17 mouse cellular contexts compared by ENCODE assay signal in the genomic region with DNA sequence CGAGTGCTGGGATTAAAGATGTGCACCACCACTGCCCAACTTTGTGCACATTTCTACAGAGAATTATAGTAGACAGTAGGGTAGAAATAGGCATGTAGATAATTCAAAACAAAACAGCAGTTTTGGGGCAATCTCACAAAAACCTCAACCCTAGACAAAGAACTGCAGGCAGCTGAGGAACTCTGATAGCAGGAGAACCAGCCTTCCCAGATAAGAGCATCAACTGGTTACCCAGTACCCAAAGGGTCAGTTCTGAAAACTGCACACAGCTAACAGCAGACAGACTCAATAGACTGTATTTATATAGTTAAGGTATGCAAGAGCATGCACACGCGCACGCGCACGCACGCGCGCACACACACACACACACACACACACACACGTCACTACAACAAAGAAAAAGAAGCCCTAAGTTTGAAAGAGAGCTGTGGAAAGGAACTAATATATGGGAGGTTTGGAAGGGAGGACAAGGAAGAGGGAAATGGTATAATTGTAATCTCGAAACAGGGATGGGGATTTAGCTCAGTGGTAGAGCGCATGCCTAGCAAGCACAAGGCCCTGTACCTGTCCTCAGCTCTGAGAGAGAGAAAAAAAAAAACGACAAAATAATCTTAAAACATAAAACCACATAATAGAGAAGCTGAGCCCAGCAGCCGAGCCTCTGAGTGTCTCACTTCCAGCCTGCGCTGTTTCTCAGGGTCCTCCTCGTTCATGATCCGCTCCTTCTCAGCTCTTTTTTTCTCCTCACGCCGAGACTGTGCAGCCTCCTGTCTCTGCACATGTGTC. TPM values are rescaled to one million over a fixed set of nuclear protein-coding genes. Genes with fewer than 3 reads are reported as not detected.
A peak's percentile ranks its signal among the peaks of the same experiment; 100 is the strongest.
DNase-seq lines count a peak whose midpoint lies in the region; ATAC-seq and TF ChIP-seq lines count a peak whose summit lies in the region.
"Had no signal": no experiment of that assay in that cellular context is flagged by ENCODE, and none has a peak within 500 bp of the region (broad histone marks: within the 10 kb centered on the region; RNA-seq: fewer than 3 reads in every experiment).

No protein-coding gene starts in this region.

- no peak overlapping the region for H3K4me2 ChIP-seq in liver, embryonic 14.5 days (ENCODE audit: low read depth)
- H3K4me2 ChIP-seq in forebrain, embryonic 16.5 days (ENCODE audit: low read length): no peak overlapping the region
- H3K4me2 ChIP-seq: limb, embryonic 13.5 days had no signal

- H3K9me3 ChIP-seq in liver, embryonic 14.5 days (ENCODE audit: control insufficient read depth, low read length): no peaks in the 10 kb centered on the region
- H3K9me3 ChIP-seq in forebrain, embryonic 16.5 days (ENCODE audit: control insufficient read depth, low read length): no peaks in the 10 kb centered on the region
- H3K9me3 ChIP-seq: heart, embryonic 10.5 days; limb, embryonic 13.5 days had no signal

- peak; percentile 68 for TF ChIP-seq EP300 in liver, embryonic 14.5 days (IDR thresholded peaks at IDR 0.05; ENCODE audit: low read depth)

- peak; percentile 26 for DNase-seq in thymus, postnatal 4 days
- no peak for DNase-seq in thymus, postnatal 36 days
- peak in 1 of 3 experiments; percentile 17 for DNase-seq in liver, embryonic 14.5 days (ENCODE audit: low read depth in 3 of 3, low spot score in 3 of 3)
- DNase-seq in frontal cortex, postnatal 14 days (ENCODE audit: low spot score in 2 of 2): no peak
- DNase-seq in gastrocnemius, postnatal 4 days (ENCODE audit: low spot score in 2 of 2): no peak
- DNase-seq: adrenal gland, adult 8-10 months; cerebellum, adult 9-11 months; forebrain, postnatal 0 days; heart, postnatal 36 days; midbrain, embryonic 14.5 days had no signal

- ATAC-seq in liver, embryonic 14.5 days (ENCODE audit: insufficient read depth): peak; percentile 64; the same call in 1 of the 2 replicates
- no peak for ATAC-seq in forebrain, embryonic 16.5 days
- ATAC-seq: forebrain, postnatal 0 days had no signal

- H3K27ac ChIP-seq in bone marrow, adult 2 months (ENCODE audit: control insufficient read depth, insufficient read depth, low read depth, low read length, poor library complexity): peak overlapping the region; percentile 15
- no peak overlapping the region for H3K27ac ChIP-seq in liver, embryonic 14.5 days
- no peak overlapping the region for H3K27ac ChIP-seq in forebrain, embryonic 16.5 days (ENCODE audit: low read length)
- H3K27ac ChIP-seq: heart, embryonic 10.5 days; limb, embryonic 13.5 days had no signal

- no peak for TF ChIP-seq CTCF in bone marrow, adult 2 months (IDR thresholded peaks at IDR 0.05; ENCODE audit: control insufficient read depth, insufficient read depth, low read length)
- TF ChIP-seq CTCF in liver, embryonic 14.5 days (IDR thresholded peaks at IDR 0.05; ENCODE audit: low read depth): no peak

- no peaks in the 10 kb centered on the region for H3K27me3 ChIP-seq in liver, embryonic 14.5 days (ENCODE audit: control insufficient read depth, insufficient read depth, low read length)
- H3K27me3 ChIP-seq in forebrain, embryonic 16.5 days (replicated peaks; ENCODE audit: control insufficient read depth, insufficient read depth, low read length): no peaks in the 10 kb centered on the region
- H3K27me3 ChIP-seq: limb, embryonic 13.5 days had no signal

- H3K4me3 ChIP-seq in bone marrow, adult 2 months (replicated peaks; ENCODE audit: control insufficient read depth, low read depth, low read length): no peak overlapping the region
- H3K4me3 ChIP-seq in liver, embryonic 14.5 days (ENCODE audit: insufficient read depth in 1 of 2, low read depth in 2 of 2, low read length in 2 of 2): no peak overlapping the region
- no peak overlapping the region for H3K4me3 ChIP-seq in forebrain, embryonic 16.5 days (replicated peaks; ENCODE audit: low read length)
- H3K4me3 ChIP-seq: heart, embryonic 10.5 days; limb, embryonic 13.5 days had no signal

- H3K36me3 ChIP-seq in liver, embryonic 14.5 days (replicated peaks; ENCODE audit: control insufficient read depth, insufficient read depth, low read depth): peaks cover 51% of the 10 kb centered on the region
- H3K36me3 ChIP-seq in forebrain, embryonic 16.5 days (ENCODE audit: control insufficient read depth, insufficient read depth): peaks cover 26% of the 10 kb centered on the region

- peaks cover 2% of the 10 kb centered on the region; the same call in 1 of the 2 replicates for H3K4me1 ChIP-seq in bone marrow, adult 2 months (ENCODE audit: control insufficient read depth, insufficient read depth, low read length)
- H3K4me1 ChIP-seq in liver, embryonic 14.5 days (replicated peaks; ENCODE audit: control insufficient read depth in 2 of 2, insufficient read depth in 2 of 2, low read length in 1 of 2): peaks cover 5 to 23% of the 10 kb centered on the region in 2 experiments
- no peaks in the 10 kb centered on the region for H3K4me1 ChIP-seq in forebrain, embryonic 16.5 days (replicated peaks; ENCODE audit: control insufficient read depth, insufficient read depth, low read length)
- H3K4me1 ChIP-seq: heart, embryonic 10.5 days; limb, embryonic 13.5 days had no signal

- H3K9ac ChIP-seq in liver, embryonic 14.5 days (replicated peaks): no peak overlapping the region
- H3K9ac ChIP-seq in forebrain, embryonic 16.5 days (replicated peaks; ENCODE audit: low read depth, low read length): no peak overlapping the region
- H3K9ac ChIP-seq: forebrain, postnatal 0 days; limb, embryonic 13.5 days had no signal

- WGBS in bone marrow, adult 2 months: 58% methylated on average over 19 of the region's 19 CpGs
- WGBS in liver, embryonic 14.5 days (ENCODE audit: insufficient replicate concordance): 64% methylated on average over 19 of the region's 19 CpGs
- 94% methylated on average over 19 of the region's 19 CpGs for whole genome bisulfite sequencing in forebrain, embryonic 16.5 days

- no peak for TF ChIP-seq POLR2A in bone marrow, adult 2 months (IDR thresholded peaks at IDR 0.05; ENCODE audit: borderline replicate concordance, control insufficient read depth, low read depth, low read length)

RNA-seq across cellular contexts. Expression of gene Strada, which starts 0.4 kb away (rescaled TPM):
- 9.2 and 21.7 TPM in 2 replicates for polyA plus RNA-seq in bone marrow, adult 2 months (2011; ENCODE audit: insufficient read depth, insufficient read length, low replicate concordance, missing spikeins)
- 9.1 and 9.4 TPM in 2 replicates for polyA plus RNA-seq in liver, embryonic 14.5 days (2012; rRNA removed)
- polyA plus RNA-seq in liver, embryonic 14.5 days (2014; fragmentation: Nextera tagmentation; extraction: Ambion mirVana): 6.9 and 8.8 TPM in 2 replicates
- polyA plus RNA-seq in forebrain, embryonic 16.5 days (2015; fragmentation: Nextera tagmentation; extraction: Ambion mirVana): 28.8 and 30.9 TPM in 2 replicates
- 10 to 100 TPM; 26.4 to 32.3 TPM for total RNA-seq in gastrocnemius, postnatal 4 days (2021)

RNA-seq across cellular contexts. Expression of gene Ccdc47, which starts 14.6 kb away (rescaled TPM):
- polyA plus RNA-seq in bone marrow, adult 2 months (2011; ENCODE audit: insufficient read depth, insufficient read length, low replicate concordance, missing spikeins): 24.4 and 27.9 TPM in 2 replicates
- 11.6 and 19.0 TPM in 2 replicates for polyA plus RNA-seq in liver, embryonic 14.5 days (2012; rRNA removed)
- 27.5 and 29.2 TPM in 2 replicates for polyA plus RNA-seq in liver, embryonic 14.5 days (2014; fragmentation: Nextera tagmentation; extraction: Ambion mirVana)
- 110 TPM in 2 replicates for polyA plus RNA-seq in forebrain, embryonic 16.5 days (2015; fragmentation: Nextera tagmentation; extraction: Ambion mirVana)
- total RNA-seq in gastrocnemius, postnatal 4 days (2021): 10 to 100 TPM; 72.7 to 74.6 TPM

RNA-seq across cellular contexts. Expression of gene Ddx42, which starts 15.2 kb away (rescaled TPM):
- polyA plus RNA-seq in bone marrow, adult 2 months (2011; ENCODE audit: insufficient read depth, insufficient read length, low replicate concordance, missing spikeins): 20.2 and 33.5 TPM in 2 replicates
- 7.8 and 13.5 TPM in 2 replicates for polyA plus RNA-seq in liver, embryonic 14.5 days (2012; rRNA removed)
- 20.7 and 22.8 TPM in 2 replicates for polyA plus RNA-seq in liver, embryonic 14.5 days (2014; fragmentation: Nextera tagmentation; extraction: Ambion mirVana)
- polyA plus RNA-seq in forebrain, embryonic 16.5 days (2015; fragmentation: Nextera tagmentation; extraction: Ambion mirVana): 112 and 115 TPM in 2 replicates
- 10 to 100 TPM; 46.1 to 47.3 TPM for total RNA-seq in gastrocnemius, postnatal 4 days (2021)

RNA-seq across cellular contexts. Expression of gene Limd2, which starts 40.9 kb away (rescaled TPM):
- 45.8 and 98.2 TPM in 2 replicates for polyA plus RNA-seq in bone marrow, adult 2 months (2011; ENCODE audit: insufficient read depth, insufficient read length, low replicate concordance, missing spikeins)
- 17.3 and 26.7 TPM in 2 replicates for polyA plus RNA-seq in liver, embryonic 14.5 days (2012; rRNA removed)
- polyA plus RNA-seq in liver, embryonic 14.5 days (2014; fragmentation: Nextera tagmentation; extraction: Ambion mirVana): 57.8 and 59.4 TPM in 2 replicates
- 205 and 209 TPM in 2 replicates for polyA plus RNA-seq in forebrain, embryonic 16.5 days (2015; fragmentation: Nextera tagmentation; extraction: Ambion mirVana)
- total RNA-seq in gastrocnemius, postnatal 4 days (2021): 10 to 100 TPM; 35.8 to 40.7 TPM

RNA-seq across cellular contexts. Expression of gene Gm10840, which starts 40.9 kb away (rescaled TPM):
- polyA plus RNA-seq in bone marrow, adult 2 months (2011; ENCODE audit: insufficient read depth, insufficient read length, low replicate concordance, missing spikeins): not detected in 2 replicates
- polyA plus RNA-seq in liver, embryonic 14.5 days (2012; rRNA removed): not detected in 2 replicates
- polyA plus RNA-seq in liver, embryonic 14.5 days (2014; fragmentation: Nextera tagmentation; extraction: Ambion mirVana): not detected in 2 replicates
- polyA plus RNA-seq in forebrain, embryonic 16.5 days (2015; fragmentation: Nextera tagmentation; extraction: Ambion mirVana): 1.1 and 1.2 TPM in 2 replicates
- not detected for total RNA-seq in gastrocnemius, postnatal 4 days (2021)
- total RNA-seq: adrenal gland, adult 8-10 months; forebrain, postnatal 0 days; gastrocnemius, adult 8-10 months; heart, postnatal 36 days had no signal
- polyA plus RNA-seq: embryonic facial prominence, embryonic 11.5 days; heart, embryonic 10.5 days; kidney, embryonic 14.5 days; limb, embryonic 13.5 days; midbrain, embryonic 14.5 days had no signal
